Mouse (Mus musculus) heart, embryonic 14.5 days (tissue): ENCODE data around the gene Olfr374. TPM values are rescaled to one million over a fixed set of nuclear protein-coding genes. Genes with fewer than 3 reads are reported as not detected.
"Not testable (repeated sequence)": the region's sequence is repeated elsewhere in the genome, so short reads cannot be mapped to it uniquely, and the experiment has no call there.

Source experiments
- ATAC-seq: fragments of 200-750 bp; cut with Nextera tagmentation; 2 replicates; pipeline ENCODE4 v1.8.0; 2017; ENCODE audit warnings: low read depth, moderate TSS enrichment; ENCODE audit not compliant: insufficient number of reproducible peaks, insufficient read depth, low FRiP score
- H3K27ac ChIP-seq, 2 experiments: fragments of 200-500 bp in 1 of 2; fragments of 300-500 bp in 1 of 2; sonication (generic) in 1 of 2; replicated peaks in 1 of 2; 2 replicates each; pipeline ENCODE4 v1.5.1; 2012 to 2014; ENCODE audit warnings: low read depth in 2 of 2, low read length in 2 of 2, control low read depth in 1 of 2, mild to moderate bottlenecking in 1 of 2, mixed read lengths in 1 of 2; ENCODE audit not compliant: control insufficient read depth in 1 of 2, insufficient read depth in 1 of 2
- H3K27me3 ChIP-seq: fragments of 300-500 bp; sonication (generic); 2 replicates; pipeline ENCODE4 v1.6.1; 2014; ENCODE audit warnings: mild to moderate bottlenecking, low read length, control low read depth; ENCODE audit not compliant: control insufficient read depth, insufficient read depth
- H3K36me3 ChIP-seq: fragments of 300-500 bp; sonication (generic); 2 replicates; pipeline ENCODE4 v1.6.1; 2014; ENCODE audit warnings: mild to moderate bottlenecking, control low read depth, low read length, mixed read lengths; ENCODE audit not compliant: control insufficient read depth, insufficient read depth
- H3K4me1 ChIP-seq, 2 experiments: fragments of 200-500 bp in 1 of 2; fragments of 300-500 bp in 1 of 2; sonication (generic) in 1 of 2; 2 replicates each; pipeline ENCODE4 v1.6.1; 2012 to 2014; ENCODE audit warnings: low read length in 2 of 2, control low read depth in 1 of 2, mixed read lengths in 1 of 2; ENCODE audit not compliant: control insufficient read depth in 2 of 2, insufficient read depth in 2 of 2
- H3K4me2 ChIP-seq: fragments of 300-500 bp; sonication (generic); 2 replicates; pipeline ENCODE4 v1.6.1; 2014; ENCODE audit warnings: mild to moderate bottlenecking, low read length
- H3K4me3 ChIP-seq, 2 experiments: fragments of 200-500 bp in 1 of 2; fragments of 300-500 bp in 1 of 2; sonication (generic) in 1 of 2; 2 replicates each; pipeline ENCODE4 v1.5.1; 2012 to 2014; ENCODE audit warnings: low read length in 2 of 2, mild to moderate bottlenecking in 2 of 2, control low read depth in 1 of 2, low read depth in 1 of 2, moderate library complexity in 1 of 2; ENCODE audit not compliant: control insufficient read depth in 1 of 2, insufficient read depth in 1 of 2
- H3K9ac ChIP-seq: fragments of 300-500 bp; sonication (generic); 2 replicates; pipeline ENCODE4 v1.6.1; 2014; ENCODE audit warnings: mild to moderate bottlenecking, low read length
- H3K9me3 ChIP-seq: fragments of 300-500 bp; sonication (generic); 2 replicates; pipeline ENCODE4 v1.6.1; 2016; ENCODE audit warnings: low read length, control low read depth; ENCODE audit not compliant: control insufficient read depth
- WGBS: fragments of 180-500 bp; shearing (Covaris S2); extraction: QIAGEN DNeasy Blood & Tissue Kit; methylation state at CpG from one replicate; pipeline ENCODE4 v1.1.7; 2014; 5-methylcytosine and 5-hydroxymethylcytosine counted together
- polyA plus RNA-seq: library from polyadenylated mRNA; unstranded; fragments of >200 nt; fragmentation: Nextera tagmentation; extraction: Ambion mirVana; gene quantifications from 2 replicates; pipeline ENCODE4 v1.2.1, GENCODE M21; 2014

The Olfr374 gene
- polyA plus RNA-seq, 1 experiment from 2014 or later: not detected

DNA sequence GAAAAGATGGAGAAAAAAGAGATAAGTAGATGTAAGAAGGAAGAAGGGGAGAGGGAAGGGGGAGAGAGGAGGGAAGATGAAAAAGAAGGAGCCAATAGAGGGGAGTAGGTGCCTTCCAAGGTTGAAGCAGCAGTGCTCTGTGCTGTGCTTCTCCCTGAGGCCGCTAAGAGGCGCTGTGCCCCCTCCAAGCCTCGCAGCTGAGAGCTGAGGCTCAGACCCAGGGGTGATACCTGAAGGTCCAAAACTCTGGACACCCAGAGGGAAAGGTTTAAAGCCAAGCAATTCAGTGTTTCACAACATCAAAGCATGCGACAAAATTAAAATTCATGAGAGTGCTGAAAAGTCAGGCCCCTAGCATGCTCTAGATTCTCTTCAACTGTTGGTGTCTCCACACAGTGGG, 1.7 kb upstream of the Olfr374 start:
- no peak overlapping the region for H3K27ac ChIP-seq
- 15% methylated on average over 4 of the region's 4 CpGs for WGBS
- H3K4me3 ChIP-seq: no peak overlapping the region
- H3K36me3 ChIP-seq: no peaks in the 10 kb centered on the region
- peaks cover 3% of the 10 kb centered on the region for H3K9me3 ChIP-seq
- H3K4me1 ChIP-seq: no peaks in the 10 kb centered on the region
- H3K4me2 ChIP-seq: no peak overlapping the region
- H3K9ac ChIP-seq: no peak overlapping the region
- no peaks in the 10 kb centered on the region for H3K27me3 ChIP-seq
- ATAC-seq: no peak

DNA sequence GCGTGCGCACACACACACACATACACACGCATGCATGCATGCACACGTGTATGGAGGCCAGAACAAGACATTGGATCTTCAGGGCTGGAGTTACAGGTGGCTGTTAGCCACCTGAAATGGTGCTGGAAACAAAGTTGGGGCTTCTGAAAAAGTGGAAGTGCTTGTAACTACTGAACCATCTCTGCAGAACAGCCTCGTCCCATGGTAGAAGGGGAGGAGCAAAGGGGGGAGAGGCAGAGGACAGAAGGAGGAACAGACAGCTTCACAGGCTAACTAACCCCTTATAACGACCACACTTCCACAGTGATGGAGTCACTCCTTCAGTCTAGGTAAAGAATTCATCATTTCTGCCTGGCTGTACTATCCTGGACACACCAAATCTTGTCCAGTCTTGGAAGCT, 4.0 kb downstream of the Olfr374 start:
- 0 out of 2 replicates have a peak, but pooled peaks cover 3% of the 10 kb centered on the region for H3K9me3 ChIP-seq
- H3K36me3 ChIP-seq: no peaks in the 10 kb centered on the region
- H3K27me3 ChIP-seq: no peaks in the 10 kb centered on the region
- no peak for ATAC-seq
- 64% methylated on average over 6 of the region's 6 CpGs for WGBS
- H3K9ac ChIP-seq: no peak overlapping the region
- H3K4me3 ChIP-seq: no peak overlapping the region
- H3K27ac ChIP-seq: no peak overlapping the region
- no peak overlapping the region for H3K4me2 ChIP-seq
- no peaks in the 10 kb centered on the region for H3K4me1 ChIP-seq

DNA sequence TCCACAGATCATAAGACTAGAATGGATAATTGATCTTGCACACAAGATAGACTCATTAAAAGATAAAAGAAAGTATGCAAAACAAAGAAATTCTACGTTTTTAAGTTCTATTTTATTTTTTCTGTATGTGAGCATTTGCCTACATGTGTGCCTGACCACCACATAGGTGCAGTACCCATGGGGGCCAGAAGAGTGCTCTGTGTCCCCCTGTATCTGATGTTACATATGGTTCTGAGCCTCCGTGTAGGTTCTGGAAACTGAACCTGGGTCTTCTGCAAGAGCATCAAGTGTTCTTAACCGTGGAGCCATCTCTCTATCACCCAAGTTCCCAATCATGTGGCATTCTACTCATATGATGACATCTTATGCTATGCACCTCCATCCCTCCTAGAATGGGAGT, 5.6 kb downstream of the Olfr374 start:
- H3K4me2 ChIP-seq: no peak overlapping the region
- no peak overlapping the region for H3K27ac ChIP-seq
- 63% methylated on average over 3 of the region's 3 CpGs for WGBS
- H3K36me3 ChIP-seq: no peaks in the 10 kb centered on the region
- H3K27me3 ChIP-seq: no peaks in the 10 kb centered on the region
- H3K4me3 ChIP-seq: no peak overlapping the region
- no peaks in the 10 kb centered on the region for H3K4me1 ChIP-seq
- no peak overlapping the region for H3K9ac ChIP-seq
- 0 out of 2 replicates have a peak, but pooled peaks cover 3% of the 10 kb centered on the region for H3K9me3 ChIP-seq
- ATAC-seq: no peak

DNA sequence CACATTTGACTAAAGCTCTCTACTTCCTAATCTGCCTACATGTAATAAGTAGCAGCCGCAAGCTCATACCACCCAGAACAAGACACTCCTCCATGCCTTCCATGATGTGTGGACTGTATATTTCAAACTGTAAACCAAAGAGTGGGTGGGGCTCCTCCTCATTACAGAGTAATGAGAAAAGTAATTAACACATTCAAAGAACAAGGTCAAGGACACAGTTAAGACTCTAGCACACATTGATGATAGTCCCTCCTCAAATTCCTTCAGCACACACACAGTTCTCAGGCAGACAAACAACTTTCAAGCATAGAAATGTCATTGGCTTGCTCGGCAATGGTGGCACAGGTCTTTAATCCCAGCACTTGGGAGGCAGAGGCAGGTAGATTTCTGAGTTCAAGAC, 8.4 kb downstream of the Olfr374 start:
- WGBS: 80% methylated on average over 2 of the region's 2 CpGs
- Histone ChIP-seq H3K36me3 (no peaks in the 10 kb centered on the region), H3K9ac (no peak overlapping the region), H3K9me3 (0 out of 2 replicates have a peak, but pooled peaks cover 3% of the 10 kb centered on the region), H3K4me1 (no peaks in the 10 kb centered on the region), H3K27me3 (no peaks in the 10 kb centered on the region), H3K4me3 (no peak overlapping the region), H3K27ac (no peak overlapping the region), H3K4me2 (no peak overlapping the region)
- no peak for ATAC-seq

DNA sequence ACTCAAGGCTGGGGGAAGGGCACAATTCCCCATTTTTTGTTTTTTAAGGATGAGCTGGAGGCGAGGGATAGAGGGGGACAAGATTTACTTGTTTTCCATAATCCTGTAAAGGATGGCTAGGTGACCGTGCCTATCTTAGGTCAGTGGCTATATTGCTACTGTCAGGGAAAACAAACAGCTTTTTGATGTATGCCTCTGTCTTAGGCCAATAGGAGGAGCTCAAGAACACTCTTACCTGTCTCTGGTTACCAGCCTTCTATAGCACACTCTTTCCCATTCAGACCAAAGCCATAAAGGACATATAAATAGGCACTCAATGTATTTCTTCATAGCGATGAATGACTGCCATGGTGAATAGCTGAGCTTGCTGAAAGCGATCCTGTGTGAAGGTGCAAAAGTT, 11.8 kb downstream of the Olfr374 start:
- no peaks in the 10 kb centered on the region for H3K4me1 ChIP-seq
- no peak overlapping the region for H3K9ac ChIP-seq
- no peak overlapping the region for H3K4me2 ChIP-seq
- no peak for ATAC-seq
- WGBS: 36% methylated on average over 4 of the region's 4 CpGs
- H3K9me3 ChIP-seq: no peaks in the 10 kb centered on the region
- H3K4me3 ChIP-seq: no peak overlapping the region
- no peaks in the 10 kb centered on the region for H3K27me3 ChIP-seq
- H3K27ac ChIP-seq: no peak overlapping the region
- H3K36me3 ChIP-seq: no peaks in the 10 kb centered on the region

DNA sequence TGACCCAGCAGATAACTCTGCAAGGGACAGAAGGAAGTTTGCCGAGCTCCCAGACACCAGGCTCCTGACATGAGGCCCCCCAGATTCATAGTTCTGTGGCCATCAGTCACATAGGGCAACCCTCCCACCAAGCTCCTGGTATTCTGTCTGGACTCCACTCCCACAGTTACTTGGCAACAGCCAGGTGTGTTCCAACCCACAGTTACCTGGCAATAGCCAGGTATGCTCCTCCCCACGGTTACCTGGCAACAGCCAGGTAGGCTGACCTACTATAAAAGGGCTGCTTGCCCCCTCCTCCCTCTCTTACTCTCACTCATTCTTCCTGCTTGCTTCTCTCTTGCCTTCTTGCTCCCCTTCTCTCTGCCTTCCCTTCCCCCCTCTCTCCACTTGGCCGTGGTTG, 14.6 kb downstream of the Olfr374 start:
- H3K4me3 ChIP-seq: not testable (repeated sequence)
- 57% methylated on average over 3 of the region's 3 CpGs for WGBS

DNA sequence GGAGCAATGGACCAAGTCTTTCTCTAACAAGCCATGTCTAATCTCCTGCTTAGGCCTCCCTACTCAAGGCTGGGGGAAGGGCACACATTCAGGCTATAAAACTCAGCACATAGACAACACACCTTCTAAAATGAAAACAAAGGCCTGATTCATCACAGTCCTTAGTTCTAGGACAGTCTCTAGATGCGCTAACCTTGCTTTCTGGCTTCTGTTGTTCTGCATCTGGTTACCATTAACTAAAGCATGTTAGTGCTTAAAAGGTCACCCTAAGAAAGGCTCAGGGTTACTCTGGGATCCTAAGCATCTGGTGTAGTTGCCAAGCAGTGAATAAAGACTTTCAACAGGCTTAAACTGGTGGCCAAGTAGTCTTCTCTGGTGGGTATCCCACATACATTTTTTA, 15.2 kb downstream of the Olfr374 start:
- no peaks in the 10 kb centered on the region for H3K36me3 ChIP-seq
- no peaks in the 10 kb centered on the region for H3K27me3 ChIP-seq
- no peak overlapping the region for H3K9ac ChIP-seq
- no peak overlapping the region for H3K27ac ChIP-seq
- H3K4me3 ChIP-seq: no peak overlapping the region
- no peak for ATAC-seq
- WGBS: 71% methylated on average over 1 of the region's 1 CpGs
- no peaks in the 10 kb centered on the region for H3K4me1 ChIP-seq
- no peaks in the 10 kb centered on the region for H3K9me3 ChIP-seq
- H3K4me2 ChIP-seq: no peak overlapping the region

More for the DNA sequence above, 14.6 kb downstream of the Olfr374 start:
- not testable (repeated sequence) for H3K9ac ChIP-seq, H3K27me3 ChIP-seq, H3K4me1 ChIP-seq, H3K4me2 ChIP-seq, ATAC-seq, H3K9me3 ChIP-seq, H3K27ac ChIP-seq, H3K36me3 ChIP-seq

DNA sequence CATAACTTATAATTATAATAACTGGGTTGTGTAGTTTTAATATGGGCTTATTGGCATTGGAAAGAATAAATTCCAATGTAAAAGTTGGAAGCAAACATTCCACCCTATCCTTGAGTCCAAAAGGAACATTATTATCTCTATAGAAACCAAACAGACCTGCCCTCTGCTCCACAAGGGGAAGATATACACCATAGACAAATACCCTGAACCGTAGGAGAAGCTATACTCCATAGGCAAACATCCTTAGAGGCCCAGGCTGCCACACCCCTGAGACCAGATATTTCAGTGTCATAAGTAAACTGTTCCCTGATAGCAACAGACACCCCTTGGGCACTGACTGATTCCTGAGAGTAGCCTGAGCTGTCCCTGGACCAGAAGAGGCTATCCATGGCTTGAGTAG, 21.0 kb downstream of the Olfr374 start:
- H3K27ac ChIP-seq: no peak overlapping the region
- ATAC-seq: no peak
- no peaks in the 10 kb centered on the region for H3K27me3 ChIP-seq
- H3K4me1 ChIP-seq: peaks cover 3 to 4% of the 10 kb centered on the region in 2 experiments
- 71% methylated on average over 1 of the region's 1 CpGs for WGBS
- no peak overlapping the region for H3K4me2 ChIP-seq
- H3K36me3 ChIP-seq: no peaks in the 10 kb centered on the region
- H3K4me3 ChIP-seq: no peak overlapping the region
- H3K9me3 ChIP-seq: no peaks in the 10 kb centered on the region
- no peak overlapping the region for H3K9ac ChIP-seq
